Comparison of ENCODE assay signal across 26 mouse cellular contexts in the genomic region with DNA sequence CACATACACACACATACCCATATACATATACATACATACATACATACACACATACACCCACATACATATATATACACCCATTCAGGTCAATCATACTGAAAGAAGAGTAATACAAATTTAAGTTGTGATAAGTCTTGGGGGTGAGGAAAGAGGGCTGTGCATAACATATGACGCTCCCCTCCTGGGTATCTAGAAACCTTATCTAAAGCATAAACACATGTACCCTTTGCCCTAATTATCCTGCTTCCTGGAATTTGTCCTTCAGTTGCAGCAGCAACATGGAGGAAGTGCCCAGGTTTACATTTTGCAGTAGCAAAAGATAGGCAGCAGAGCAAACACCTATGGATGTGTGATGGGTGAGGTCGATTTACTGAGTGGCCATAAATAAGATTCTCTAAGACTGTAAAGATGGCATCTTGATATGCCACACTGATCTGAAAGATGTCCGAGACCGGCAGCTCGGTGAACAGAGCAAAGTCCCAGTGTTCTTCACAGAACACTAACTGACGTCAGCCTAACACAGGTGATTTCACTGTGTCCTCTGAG.
DNase-seq lines count a peak whose midpoint lies in the region; ATAC-seq and TF ChIP-seq lines count a peak whose summit lies in the region.
"Had no signal": no experiment of that assay in that cellular context is flagged by ENCODE, and none has a peak within 500 bp of the region (broad histone marks: within the 10 kb centered on the region; RNA-seq: fewer than 3 reads in every experiment).

No protein-coding gene starts in this region.

- H3K27me3 ChIP-seq in intestine, embryonic 14.5 days (replicated peaks; ENCODE audit: control insufficient read depth, insufficient read depth, low read length): no peaks in the 10 kb centered on the region
- H3K27me3 ChIP-seq in intestine, embryonic 15.5 days (replicated peaks): no peaks in the 10 kb centered on the region
- no peaks in the 10 kb centered on the region for H3K27me3 ChIP-seq in small intestine, adult 2 months (ENCODE audit: control insufficient read depth, insufficient read depth, low read length)
- H3K27me3 ChIP-seq: forebrain, embryonic 13.5 days; heart, embryonic 12.5 days; heart, embryonic 15.5 days; hindbrain, embryonic 13.5 days had no signal

- WGBS in intestine, embryonic 14.5 days: 50% methylated on average over 6 of the region's 6 CpGs
- 49% methylated on average over 6 of the region's 6 CpGs for WGBS in intestine, embryonic 15.5 days
- WGBS in small intestine, adult 2 months: 29% methylated on average over 6 of the region's 6 CpGs

- no peak overlapping the region for H3K4me2 ChIP-seq in intestine, embryonic 14.5 days (ENCODE audit: low read length)
- no peak overlapping the region for H3K4me2 ChIP-seq in intestine, embryonic 15.5 days (replicated peaks)
- H3K4me2 ChIP-seq: forebrain, embryonic 13.5 days; heart, embryonic 12.5 days; heart, embryonic 15.5 days; hindbrain, embryonic 13.5 days had no signal

- 0 out of 2 replicates have a peak overlapping the region, but pooled peaks have one; percentile 16 for H3K27ac ChIP-seq in intestine, embryonic 14.5 days (ENCODE audit: low read depth)
- peak overlapping the region; percentile 70 for H3K27ac ChIP-seq in intestine, embryonic 15.5 days
- H3K27ac ChIP-seq in small intestine, adult 2 months (ENCODE audit: insufficient read depth, low read depth, low read length): peak overlapping the region; percentile 90
- H3K27ac ChIP-seq: forebrain, embryonic 10.5 days; forebrain, embryonic 13.5 days; gastrocnemius, adult 2 months; heart, embryonic 15.5 days; hindbrain, embryonic 10.5 days; hindbrain, embryonic 13.5 days had no signal

- no peak overlapping the region for H3K9ac ChIP-seq in intestine, embryonic 14.5 days (ENCODE audit: low read length)
- H3K9ac ChIP-seq in intestine, embryonic 15.5 days: no peak overlapping the region
- H3K9ac ChIP-seq: forebrain, embryonic 13.5 days; heart, embryonic 12.5 days; heart, embryonic 15.5 days; hindbrain, embryonic 13.5 days had no signal

- H3K36me3 ChIP-seq in intestine, embryonic 14.5 days (ENCODE audit: control insufficient read depth, insufficient read depth, low read length): no peaks in the 10 kb centered on the region
- H3K36me3 ChIP-seq in intestine, embryonic 15.5 days: no peaks in the 10 kb centered on the region
- no peaks in the 10 kb centered on the region for H3K36me3 ChIP-seq in small intestine, adult 2 months (ENCODE audit: control insufficient read depth, insufficient read depth, low read length)
- H3K36me3 ChIP-seq: forebrain, embryonic 10.5 days; heart, embryonic 12.5 days; heart, embryonic 15.5 days; hindbrain, embryonic 10.5 days; hindbrain, embryonic 13.5 days had no signal

- H3K4me1 ChIP-seq in intestine, embryonic 14.5 days (replicated peaks; ENCODE audit: control insufficient read depth, insufficient read depth, low read length): no peaks in the 10 kb centered on the region
- H3K4me1 ChIP-seq in intestine, embryonic 15.5 days (replicated peaks): peaks cover 3% of the 10 kb centered on the region; the same call in 1 of the 2 replicates
- peaks cover 40% of the 10 kb centered on the region for H3K4me1 ChIP-seq in small intestine, adult 2 months (ENCODE audit: control insufficient read depth, insufficient read depth, insufficient read length, low read length)
- H3K4me1 ChIP-seq: forebrain, embryonic 10.5 days; forebrain, embryonic 13.5 days; hindbrain, embryonic 13.5 days had no signal

- H3K9me3 ChIP-seq in intestine, embryonic 14.5 days (ENCODE audit: control insufficient read depth, low read length): no peaks in the 10 kb centered on the region
- no peaks in the 10 kb centered on the region for H3K9me3 ChIP-seq in intestine, embryonic 15.5 days
- H3K9me3 ChIP-seq: forebrain, embryonic 10.5 days; forebrain, embryonic 13.5 days; heart, embryonic 15.5 days; hindbrain, embryonic 10.5 days; hindbrain, embryonic 13.5 days had no signal

- no peak for TF ChIP-seq CTCF in small intestine, adult 2 months (IDR thresholded peaks at IDR 0.05; ENCODE audit: extremely low read depth, insufficient read length, insufficient replicate concordance, low read depth, low read length)

- H3K4me3 ChIP-seq in intestine, embryonic 14.5 days (ENCODE audit: low read depth, low read length): no peak overlapping the region
- no peak overlapping the region for H3K4me3 ChIP-seq in intestine, embryonic 15.5 days (replicated peaks)
- H3K4me3 ChIP-seq in small intestine, adult 2 months (ENCODE audit: low read depth, low read length): no peak overlapping the region
- H3K4me3 ChIP-seq: forebrain, embryonic 10.5 days; forebrain, embryonic 13.5 days; gastrocnemius, adult 2 months; heart, embryonic 12.5 days; heart, embryonic 15.5 days; hindbrain, embryonic 10.5 days; hindbrain, embryonic 13.5 days had no signal

- no peak for DNase-seq in intestine, embryonic 14.5 days (ENCODE audit: low spot score)
- no peak for DNase-seq in right cerebral cortex, postnatal 36 days (ENCODE audit: low spot score in 2 of 2)
- no peak for DNase-seq in gastrocnemius, postnatal 10 days
- no peak for DNase-seq in thymus, postnatal 4 days
- DNase-seq: adrenal gland, adult 8-10 months; adrenal gland, postnatal 25 days; cerebellum, adult 11-12 months; cerebellum, adult 8-10 months; cerebellum, postnatal 10 days; gastrocnemius, adult 2 months; gastrocnemius, postnatal 25 days; heart, adult 18-20 months; heart, postnatal 10 days; heart, postnatal 36 days had no signal

- ATAC-seq in intestine, embryonic 14.5 days (replicated peaks; ENCODE audit: low FRiP score, low TSS enrichment, low read depth): no peak; the same call in 1 of the 2 replicates
- ATAC-seq in intestine, embryonic 15.5 days: peak; percentile 73
- ATAC-seq: activated CD4-positive, CD25-positive, alpha-beta regulatory T cell, adult 4 months; CD4-positive, CD25-positive, alpha-beta regulatory T cell, adult 4 months; forebrain, embryonic 13.5 days; forebrain, embryonic 16.5 days; hindbrain, embryonic 16.5 days had no signal

- no peak for TF ChIP-seq POLR2A in small intestine, adult 2 months (IDR thresholded peaks at IDR 0.05; ENCODE audit: low read depth, low read length)

Comparison
In these comparisons a context has a peak if more than half of its experiments do, and no peak if none do; other contexts are left out.
1. H3K27ac ChIP-seq: peak in every context shown above with its lines; median percentile 90 in small intestine, adult 2 months; 70 in intestine, embryonic 15.5 days; 16 in intestine, embryonic 14.5 days.